Mouse (Mus musculus) myocyte (in vitro differentiated cells): ENCODE results near the gene Ugt1a8. TPM values are rescaled to one million over a fixed set of nuclear protein-coding genes. Genes with fewer than 3 reads are reported as not detected.

Experiments
- H3K27me3 ChIP-seq: one replicate; pipeline ENCODE4 v1.6.1; 2011; ENCODE audit not compliant: control insufficient read depth, insufficient read depth, insufficient read length
- H3K36me3 ChIP-seq: one replicate; pipeline ENCODE4 v1.6.1; 2011; ENCODE audit not compliant: control insufficient read depth, insufficient read depth
- H3K4me2 ChIP-seq: one replicate; pipeline ENCODE4 v1.6.1; 2011; ENCODE audit warnings: low read depth, control low read depth
- H3K4me3 ChIP-seq: one replicate; pipeline ENCODE4 v1.5.1; 2011; ENCODE audit warnings: mild to moderate bottlenecking, control low read depth, moderate library complexity
- H3K79me2 ChIP-seq: one replicate; pipeline ENCODE4 v1.6.1; 2011; ENCODE audit not compliant: control insufficient read depth, insufficient read depth
- H3ac ChIP-seq: one replicate; pipeline ENCODE4 v1.6.1; 2011; ENCODE audit not compliant: control insufficient read depth, insufficient read length
- CEBPB ChIP-seq: IDR thresholded peaks from 2 replicates; pipeline ENCODE4 v1.6.1; 2011; ENCODE audit warnings: mild to moderate bottlenecking, moderate library complexity; ENCODE audit not compliant: poor library complexity, insufficient read depth, severe bottlenecking
- E2F4 ChIP-seq: IDR thresholded peaks from one replicate; pipeline ENCODE4 v1.6.1; 2011; ENCODE audit warnings: mild to moderate bottlenecking, control low read depth, moderate library complexity; ENCODE audit not compliant: insufficient read depth
- MAX ChIP-seq: IDR thresholded peaks from one replicate; pipeline ENCODE4 v1.6.1; 2011; ENCODE audit warnings: low read depth, mild to moderate bottlenecking, control low read depth
- MYOD1 ChIP-seq, 3 experiments: IDR thresholded peaks; one replicate each; pipeline ENCODE4 v1.6.1; 2011; ENCODE audit warnings: control low read depth in 2 of 3, low read depth in 2 of 3, mild to moderate bottlenecking in 2 of 3, moderate library complexity in 1 of 3; ENCODE audit not compliant: insufficient read length in 2 of 3, control insufficient read depth in 1 of 3
- MYOG ChIP-seq, 3 experiments: IDR thresholded peaks; one replicate each; pipeline ENCODE4 v1.6.1; 2011; ENCODE audit warnings: control low read depth in 2 of 3, low read depth in 2 of 3, mild to moderate bottlenecking in 2 of 3; ENCODE audit not compliant: insufficient read length in 2 of 3, control insufficient read depth in 1 of 3, insufficient read depth in 1 of 3
- POLR2A ChIP-seq: IDR thresholded peaks from one replicate; pipeline ENCODE4 v1.6.1; 2011; ENCODE audit warnings: low read depth, mild to moderate bottlenecking, control low read depth, moderate library complexity; ENCODE audit not compliant: insufficient read length
- POLR2AphosphoS2 ChIP-seq: IDR thresholded peaks from one replicate; pipeline ENCODE4 v1.6.1; 2011; ENCODE audit warnings: low read depth, control low read depth; ENCODE audit not compliant: insufficient read length
- REST ChIP-seq: IDR thresholded peaks from one replicate; pipeline ENCODE4 v1.6.1; 2011; ENCODE audit warnings: mild to moderate bottlenecking, control low read depth, moderate library complexity; ENCODE audit not compliant: insufficient read depth, insufficient read length
- SRF ChIP-seq: IDR thresholded peaks from one replicate; pipeline ENCODE4 v1.6.1; 2011; ENCODE audit warnings: low read depth; ENCODE audit not compliant: control insufficient read depth, insufficient read length
- TCF12 ChIP-seq: IDR thresholded peaks from one replicate; pipeline ENCODE4 v1.6.1; 2011; ENCODE audit warnings: mild to moderate bottlenecking, control low read depth; ENCODE audit not compliant: poor library complexity, insufficient read depth, severe bottlenecking
- TCF3 ChIP-seq: IDR thresholded peaks from one replicate; pipeline ENCODE4 v1.6.1; 2011; ENCODE audit warnings: low read depth, control low read depth; ENCODE audit not compliant: insufficient read length
- USF1 ChIP-seq: IDR thresholded peaks from one replicate; pipeline ENCODE4 v1.6.1; 2011; ENCODE audit warnings: low read depth, mild to moderate bottlenecking, control low read depth, moderate library complexity
- polyA plus RNA-seq: library from polyadenylated mRNA; unstranded; fragments of >200 nt; fragmentation: generic; extraction: Trizol; gene quantifications from one replicate; pipeline ENCODE4 v1.2.1, GENCODE M21; 2012; ENCODE audit warnings: missing spikeins

The Ugt1a8 gene
- polyA plus RNA-seq, 1 experiment, result not detected

- Histone ChIP-seq H3ac (no peak overlapping the region), H3K79me2 (no peaks in the 10 kb centered on the region), H3K4me3 (no peak overlapping the region), H3K4me2 (no peak overlapping the region), H3K27me3 (no peaks in the 10 kb centered on the region), H3K36me3 (no peaks in the 10 kb centered on the region)
- TF ChIP-seq POLR2A, result no peak
- TF ChIP-seq USF1, result no peak
- TF ChIP-seq REST, result no peak
- no peak for TF ChIP-seq TCF12
- TF ChIP-seq SRF, result no peak
- no peak for TF ChIP-seq TCF3
- TF ChIP-seq MYOD1 (IDR thresholded peaks at IDR 0.05; ENCODE audit: control insufficient read depth in 1 of 3, insufficient read length in 2 of 3, low read depth in 2 of 3), result no peak
- no peak for TF ChIP-seq E2F4
- TF ChIP-seq POLR2AphosphoS2, result no peak
- TF ChIP-seq CEBPB, result no peak
Observed at GRCm38 (mm10) chr1:88212341-88213045, 124.9 kb downstream of the Ugt1a8 start.

GRCm38 (mm10) chr1:88213061-88213460 lies 125.4 kb downstream of the Ugt1a8 start:
- Histone ChIP-seq H3ac (no peak overlapping the region), H3K4me3 (no peak overlapping the region), H3K27me3 (no peaks in the 10 kb centered on the region), H3K4me2 (no peak overlapping the region), H3K79me2 (no peaks in the 10 kb centered on the region), H3K36me3 (no peaks in the 10 kb centered on the region)
- TF ChIP-seq POLR2AphosphoS2, result no peak
- TF ChIP-seq REST, result no peak
- no peak for TF ChIP-seq MAX
- no peak for TF ChIP-seq TCF12
- no peak for TF ChIP-seq POLR2A
- no peak for TF ChIP-seq TCF3
- no peak for TF ChIP-seq E2F4
- TF ChIP-seq USF1, result no peak
- no peak for TF ChIP-seq MYOG (IDR thresholded peaks at IDR 0.05; ENCODE audit: control insufficient read depth in 1 of 3, insufficient read depth in 1 of 3, insufficient read length in 2 of 3, low read depth in 2 of 3)
- no peak for TF ChIP-seq MYOD1 (IDR thresholded peaks at IDR 0.05; ENCODE audit: control insufficient read depth in 1 of 3, insufficient read length in 2 of 3, low read depth in 2 of 3)
- no peak for TF ChIP-seq CEBPB
- no peak for TF ChIP-seq SRF

- Histone ChIP-seq H3K36me3 (no peaks in the 10 kb centered on the region), H3ac (no peak overlapping the region), H3K27me3 (no peaks in the 10 kb centered on the region), H3K4me2 (no peak overlapping the region), H3K79me2 (no peaks in the 10 kb centered on the region), H3K4me3 (no peak overlapping the region)
- TF ChIP-seq MAX, result no peak
- no peak for TF ChIP-seq MYOG (IDR thresholded peaks at IDR 0.05; ENCODE audit: control insufficient read depth in 1 of 3, insufficient read depth in 1 of 3, insufficient read length in 2 of 3, low read depth in 2 of 3)
- TF ChIP-seq E2F4, result no peak
- TF ChIP-seq USF1, result no peak
- no peak for TF ChIP-seq POLR2A
- TF ChIP-seq POLR2AphosphoS2, result no peak
- no peak for TF ChIP-seq REST
- no peak for TF ChIP-seq MYOD1 (IDR thresholded peaks at IDR 0.05; ENCODE audit: control insufficient read depth in 1 of 3, insufficient read length in 2 of 3, low read depth in 2 of 3)
- TF ChIP-seq TCF3, result no peak
Observed at GRCm38 (mm10) chr1:88213766-88214461, 126.3 kb downstream of the Ugt1a8 start.

GRCm38 (mm10) chr1:88214462-88214952 lies 126.9 kb downstream of the Ugt1a8 start:
- Histone ChIP-seq H3K79me2 (no peaks in the 10 kb centered on the region), H3K36me3 (no peaks in the 10 kb centered on the region), H3K27me3 (no peaks in the 10 kb centered on the region), H3K4me3 (no peak overlapping the region), H3K4me2 (no peak overlapping the region), H3ac (no peak overlapping the region)
- TF ChIP-seq REST, result no peak
- no peak for TF ChIP-seq MYOD1 (IDR thresholded peaks at IDR 0.05; ENCODE audit: control insufficient read depth in 1 of 3, insufficient read length in 2 of 3, low read depth in 2 of 3)
- TF ChIP-seq USF1, result no peak
- TF ChIP-seq MAX, result no peak
- no peak for TF ChIP-seq TCF3
- TF ChIP-seq TCF12, result no peak
- no peak for TF ChIP-seq E2F4
- no peak for TF ChIP-seq POLR2AphosphoS2
- TF ChIP-seq SRF, result no peak
- no peak for TF ChIP-seq CEBPB
